Mouse (Mus musculus) lung, adult 2 months (tissue): ENCODE measurements around the gene Med20.

Experiments used
- CTCF ChIP-seq: fragments of 200-500 bp; IDR thresholded peaks from 2 replicates; pipeline ENCODE4 v1.5.1; 2011; ENCODE audit warnings: mild to moderate bottlenecking, low read length, control low read depth; ENCODE audit not compliant: insufficient read depth
- POLR2A ChIP-seq: fragments of 200-500 bp; IDR thresholded peaks from 2 replicates; pipeline ENCODE4 v1.6.1; 2011; ENCODE audit warnings: low read depth, mild to moderate bottlenecking, control low read depth, low read length, borderline replicate concordance; ENCODE audit errors: extremely low read depth

DNA sequence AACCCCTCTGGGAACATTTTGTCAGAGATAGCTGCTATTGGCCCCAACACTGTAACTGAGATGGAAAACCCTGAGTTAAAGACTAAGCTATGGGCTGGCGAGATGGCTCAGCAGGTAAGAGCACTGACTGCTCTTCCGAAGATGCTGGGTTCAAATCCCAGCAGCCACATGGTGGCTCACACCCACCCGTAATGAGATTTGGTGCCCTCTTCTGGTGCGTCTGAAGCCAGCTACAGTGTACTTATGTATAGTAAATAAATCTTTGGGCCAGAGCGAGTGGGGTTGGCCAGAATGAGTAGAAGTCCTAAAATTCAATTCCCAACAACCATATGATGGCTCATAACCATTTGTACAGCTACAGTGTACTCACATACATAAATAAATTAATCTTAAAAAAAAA, 5.2 kb upstream of the Med20 start:
- no peak for TF ChIP-seq POLR2A
- peak; percentile 30 for TF ChIP-seq CTCF
